Mouse (Mus musculus): ENCODE measurements around the gene Mlxip. TPM values are rescaled to one million over a fixed set of nuclear protein-coding genes. Genes with fewer than 3 reads are reported as not detected.

Gene Mlxip
- polyA plus RNA-seq, 1 experiment from 2014 or later = 15.2 TPM

Other genes with a start within 250 kb of the Mlxip start
- 77.2 and 89.4 TPM in 2 replicates for gene Psmd9, start 225.4 kb upstream of the Mlxip start, polyA plus RNA-seq (2015; fragmentation: Nextera tagmentation; extraction: Ambion mirVana)
- gene Hpd, start 212.1 kb upstream of the Mlxip start, polyA plus RNA-seq (2015; fragmentation: Nextera tagmentation; extraction: Ambion mirVana) = not detected in 2 replicates
- 1.1 and 1.4 TPM in 2 replicates for gene Wdr66, start 142.7 kb upstream of the Mlxip start, polyA plus RNA-seq (2015; fragmentation: Nextera tagmentation; extraction: Ambion mirVana)
- 31.1 and 36.7 TPM in 2 replicates for gene Bcl7a, start 51.0 kb upstream of the Mlxip start, polyA plus RNA-seq (2015; fragmentation: Nextera tagmentation; extraction: Ambion mirVana)
- 0.60 and 0.74 TPM in 2 replicates for gene Lrrc43, start 94.5 kb downstream of the Mlxip start, polyA plus RNA-seq (2015; fragmentation: Nextera tagmentation; extraction: Ambion mirVana)
- gene Il31, start 94.7 kb downstream of the Mlxip start, polyA plus RNA-seq (2015; fragmentation: Nextera tagmentation; extraction: Ambion mirVana) = not detected in 2 replicates
- 0.91 and 0.94 TPM in 2 replicates for gene B3gnt4, start 115.7 kb downstream of the Mlxip start, polyA plus RNA-seq (2015; fragmentation: Nextera tagmentation; extraction: Ambion mirVana)
- 105 and 107 TPM in 2 replicates for gene Diablo, start 129.4 kb downstream of the Mlxip start, polyA plus RNA-seq (2015; fragmentation: Nextera tagmentation; extraction: Ambion mirVana)
- gene Gm49027, start 130.7 kb downstream of the Mlxip start, polyA plus RNA-seq (2015; fragmentation: Nextera tagmentation; extraction: Ambion mirVana) = 1.6 and 2.1 TPM in 2 replicates
- gene Vps33a, start 178.2 kb downstream of the Mlxip start, polyA plus RNA-seq (2015; fragmentation: Nextera tagmentation; extraction: Ambion mirVana) = 40.0 and 44.3 TPM in 2 replicates